Mouse (Mus musculus) kidney, postnatal 14 days (tissue): ENCODE measurements at regions not wholly inside any gene's neighbourhood (a gene's known extent, or its start where the extent isn't known, plus 50 kb on each side); places are given as distances from the start of the nearest gene placed in this dataset.

Experiments used
- DNase-seq: peaks from one replicate; pipeline ENCODE4 v3.0.0; 2022; ENCODE audit warnings: mixed read lengths

- no peak for DNase-seq
These were observed 56.7 kb upstream of the Rasgrp1 start for GRCm38 (mm10) chr2:117399487-117399886.

DNA sequence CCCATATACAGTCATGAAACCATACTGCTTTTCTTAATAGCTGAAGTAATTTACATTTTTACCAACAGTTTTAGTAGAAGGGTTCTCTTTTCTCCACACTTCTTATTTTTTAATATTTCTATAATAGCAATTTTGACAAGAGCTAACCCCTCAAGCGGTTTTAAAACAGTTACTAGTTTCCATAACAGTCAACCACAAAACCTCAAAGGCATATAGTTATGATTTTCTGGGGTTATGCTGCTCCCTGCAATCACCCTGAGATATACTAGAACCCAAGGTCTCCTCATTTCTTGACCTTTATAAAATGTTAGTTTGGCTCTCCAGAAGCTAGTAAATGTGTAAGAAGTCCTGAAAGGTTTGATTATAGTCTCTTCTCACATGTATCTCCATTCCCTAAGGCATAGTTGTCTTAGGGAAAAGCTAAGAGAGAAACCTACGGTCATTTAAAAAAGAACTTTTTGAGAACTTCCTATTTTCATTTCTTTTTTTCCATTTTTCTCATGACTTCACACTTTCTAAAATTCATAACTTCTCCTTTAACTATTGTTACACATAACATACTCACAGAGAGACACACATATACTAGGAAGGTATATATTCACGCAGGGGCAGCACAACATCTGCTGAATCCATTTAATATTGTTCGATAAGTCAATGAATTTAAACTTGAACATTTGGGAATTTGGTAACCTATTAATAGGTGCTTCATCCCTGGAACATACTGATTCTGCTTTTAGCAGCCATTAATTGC is 60.8 kb upstream of the Rasgrp1 start:
- no peak for DNase-seq

- no peak for DNase-seq
These were observed 62.7 kb upstream of the Rasgrp1 start for GRCm38 (mm10) chr2:117405453-117405852.

DNA sequence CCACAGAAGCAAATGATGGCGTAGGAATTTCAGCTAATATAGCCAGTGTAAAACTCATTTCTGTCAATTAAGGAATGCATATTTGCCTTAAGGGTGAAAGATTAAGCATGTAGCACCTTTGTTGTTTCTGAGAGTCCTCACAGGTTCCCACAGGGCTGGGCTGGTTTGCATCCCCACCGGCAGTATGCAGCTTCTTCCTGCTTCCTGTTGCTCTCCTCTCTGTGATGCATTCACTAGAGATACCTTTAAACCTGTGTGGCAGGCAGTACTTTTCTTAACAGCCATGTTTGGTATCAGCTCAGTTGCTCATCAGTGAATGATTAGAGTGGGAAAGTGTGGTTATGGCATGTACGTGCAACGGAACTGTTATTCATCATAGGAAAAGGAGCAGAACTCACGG is 65.4 kb upstream of the Rasgrp1 start:
- no peak for DNase-seq

DNA sequence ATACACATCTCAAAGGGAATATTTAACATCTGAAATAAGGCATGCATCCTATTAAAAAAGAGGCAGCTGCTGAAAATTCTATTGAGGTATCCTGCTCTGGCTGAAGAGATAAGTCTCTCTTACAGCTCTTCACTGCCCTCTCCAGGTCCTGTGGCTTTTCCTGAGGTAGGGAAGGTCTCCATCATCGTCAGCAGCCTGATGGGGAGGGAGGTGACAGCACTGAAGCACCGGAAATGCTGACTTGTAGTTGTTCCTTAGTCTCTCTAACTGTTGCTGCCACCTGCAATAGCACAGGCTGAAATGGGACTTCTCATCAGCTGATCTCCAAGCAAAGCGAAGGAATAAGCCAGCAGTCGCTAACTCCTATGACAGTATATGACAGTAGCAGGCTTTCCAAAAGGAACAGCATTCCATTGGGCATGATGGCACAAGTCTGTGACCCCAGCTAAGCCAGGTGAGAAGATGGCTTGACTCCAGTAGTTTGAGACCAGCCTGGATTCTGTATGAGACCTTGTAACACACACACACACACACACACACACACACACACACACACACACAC is 69.3 kb upstream of the Rasgrp1 start:
- peak; percentile 16 for DNase-seq

- DNase-seq = no peak
These were observed 74.6 kb upstream of the Rasgrp1 start for GRCm38 (mm10) chr2:117417229-117417970.

DNA sequence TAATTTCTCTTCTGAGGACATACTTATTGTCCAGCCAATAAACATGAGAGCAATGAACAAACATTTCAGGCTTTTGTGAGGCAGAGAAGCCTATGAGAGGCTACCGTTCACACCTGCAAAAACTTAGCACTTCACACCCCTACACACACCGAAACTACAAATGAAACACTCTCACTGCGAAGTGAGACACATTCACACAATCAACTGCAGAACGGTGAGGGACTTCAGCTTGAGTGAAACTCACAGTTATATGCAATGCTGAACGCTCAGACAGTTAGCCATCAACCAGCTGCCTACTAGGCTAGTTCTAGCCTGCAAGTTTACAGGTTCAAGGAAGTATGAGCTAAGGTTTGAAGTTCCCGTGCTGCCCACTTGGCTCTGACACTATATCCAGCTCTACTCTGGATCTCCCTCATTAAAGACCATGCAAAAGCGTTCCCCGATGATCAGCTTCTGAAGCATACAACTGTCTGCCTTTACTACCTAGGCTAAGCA is 75.4 kb upstream of the Rasgrp1 start:
- no peak for DNase-seq

DNA sequence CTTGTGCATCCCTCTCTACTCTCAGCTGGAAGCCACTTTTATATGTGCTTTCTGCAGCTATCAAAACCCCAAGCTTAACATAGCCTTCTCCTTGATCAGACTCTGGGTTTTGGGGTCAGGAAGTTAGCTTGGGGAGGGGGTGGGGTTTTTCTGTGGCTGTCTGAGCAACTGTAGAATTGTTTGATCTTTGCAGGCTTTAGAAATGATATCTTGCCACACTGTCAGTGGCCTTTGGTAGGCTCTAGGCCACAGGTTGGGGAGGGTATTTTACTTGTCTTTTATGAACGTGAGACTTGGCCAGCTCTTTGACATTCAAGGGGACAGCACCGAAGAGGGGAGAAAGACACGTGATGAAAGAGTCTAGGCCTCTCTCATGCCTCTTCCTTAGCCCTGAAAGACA is 75.9 kb upstream of the Rasgrp1 start:
- DNase-seq = no peak

GRCm38 (mm10) chr2:117421376-117421775 is 78.6 kb upstream of the Rasgrp1 start:
- DNase-seq = no peak

DNA sequence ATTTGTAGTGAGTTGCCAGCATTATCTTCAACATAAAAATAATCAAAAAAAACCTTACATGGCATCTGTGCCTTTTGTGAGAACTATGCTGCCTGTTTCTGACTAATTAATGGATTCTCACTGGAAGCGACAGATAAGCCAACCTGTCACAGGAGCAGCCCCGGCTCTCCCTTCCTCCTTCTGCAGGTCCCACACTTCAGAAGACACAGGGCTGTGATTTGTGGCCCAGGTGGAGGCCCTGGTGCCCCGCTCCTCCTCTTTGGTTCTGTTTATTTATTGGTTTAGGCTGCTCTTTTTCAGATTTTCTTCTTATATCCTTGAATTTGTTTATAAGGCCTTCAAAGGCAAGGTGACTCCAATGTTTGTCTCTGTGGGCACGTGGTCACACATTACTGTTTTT is 80.0 kb upstream of the Rasgrp1 start:
- DNase-seq = no peak

GRCm38 (mm10) chr2:117429205-117429604 is 86.4 kb upstream of the Rasgrp1 start:
- DNase-seq = no peak

DNA sequence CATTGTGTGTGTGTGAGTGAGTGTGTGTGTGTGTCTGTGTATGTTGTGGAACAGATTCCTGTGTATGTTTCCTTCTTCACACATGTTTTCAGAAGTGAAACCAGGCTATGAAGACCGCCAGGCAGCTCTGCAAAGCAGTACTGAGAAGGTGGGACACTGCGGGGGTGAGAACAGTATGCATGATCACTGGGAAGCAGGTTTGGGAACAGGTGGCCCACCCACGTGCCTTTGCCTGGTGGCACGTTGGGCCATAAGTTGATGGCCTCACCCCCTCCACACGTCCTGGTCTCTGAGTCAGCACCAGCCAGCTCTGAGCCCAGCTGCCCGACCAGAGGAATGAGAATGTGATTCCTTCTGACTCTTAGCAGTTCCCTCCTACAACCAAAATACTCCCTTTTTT is 89.2 kb upstream of the Rasgrp1 start:
- no peak for DNase-seq

DNA sequence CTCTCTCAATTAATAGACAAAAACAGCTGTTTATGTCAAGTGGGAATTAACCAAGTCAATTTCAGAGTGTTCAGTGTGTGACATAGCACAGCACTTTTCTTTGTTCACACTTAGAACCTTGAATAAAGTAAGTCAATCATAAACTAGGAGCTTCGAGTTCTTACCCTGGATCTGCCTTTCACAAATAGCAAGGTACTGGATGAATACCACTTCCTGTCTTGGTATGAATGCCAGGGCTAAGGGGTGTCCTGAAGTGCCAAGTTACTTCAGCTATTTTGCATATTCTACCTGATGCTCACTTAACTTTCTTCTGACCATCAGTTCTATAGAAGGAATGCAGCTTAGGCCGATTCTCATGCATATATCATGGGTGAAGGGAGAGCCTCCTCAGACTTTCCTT is 90.1 kb upstream of the Rasgrp1 start:
- DNase-seq = no peak

GRCm38 (mm10) chr2:117433482-117433881 is 90.7 kb upstream of the Rasgrp1 start:
- DNase-seq = no peak

GRCm38 (mm10) chr2:117438079-117438478 is 95.3 kb upstream of the Rasgrp1 start:
- no peak for DNase-seq

DNA sequence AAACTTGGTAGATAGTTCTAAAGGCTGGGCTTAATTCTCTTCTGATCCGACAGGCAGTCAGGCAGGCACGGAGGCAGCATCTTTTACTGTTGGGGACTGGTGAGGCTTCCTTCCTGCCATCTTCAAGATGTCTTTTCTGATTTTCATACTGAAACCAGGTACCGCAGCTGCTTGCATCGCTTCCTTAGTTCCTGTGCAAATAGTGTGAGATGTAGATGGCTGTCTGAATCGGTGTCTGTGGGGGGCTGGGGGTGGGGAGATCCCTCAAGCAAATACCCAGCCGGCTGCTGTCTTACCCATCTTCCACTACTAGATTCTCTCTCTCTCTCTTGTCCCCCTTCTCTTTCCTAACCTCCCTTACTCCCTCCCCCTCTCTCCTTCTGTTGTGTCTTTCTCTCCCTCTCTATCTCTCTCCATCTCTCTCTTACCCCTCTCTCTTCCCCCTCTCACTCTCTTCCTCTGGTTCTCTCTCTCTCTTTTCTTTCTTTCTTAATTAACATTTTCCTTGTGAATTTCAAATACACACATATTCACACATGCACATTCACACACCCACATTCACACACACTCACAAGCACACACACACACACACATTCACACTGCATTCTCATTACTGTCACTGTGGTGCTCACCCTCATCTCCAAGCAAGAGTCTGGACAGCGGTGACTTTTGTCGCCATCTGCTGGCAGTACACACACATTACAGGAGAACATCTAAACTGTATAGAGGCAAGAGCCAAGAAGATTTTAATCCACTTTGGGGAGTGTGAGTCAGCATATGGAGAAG is 96.0 kb upstream of the Rasgrp1 start:
- DNase-seq = peak; percentile 69

DNA sequence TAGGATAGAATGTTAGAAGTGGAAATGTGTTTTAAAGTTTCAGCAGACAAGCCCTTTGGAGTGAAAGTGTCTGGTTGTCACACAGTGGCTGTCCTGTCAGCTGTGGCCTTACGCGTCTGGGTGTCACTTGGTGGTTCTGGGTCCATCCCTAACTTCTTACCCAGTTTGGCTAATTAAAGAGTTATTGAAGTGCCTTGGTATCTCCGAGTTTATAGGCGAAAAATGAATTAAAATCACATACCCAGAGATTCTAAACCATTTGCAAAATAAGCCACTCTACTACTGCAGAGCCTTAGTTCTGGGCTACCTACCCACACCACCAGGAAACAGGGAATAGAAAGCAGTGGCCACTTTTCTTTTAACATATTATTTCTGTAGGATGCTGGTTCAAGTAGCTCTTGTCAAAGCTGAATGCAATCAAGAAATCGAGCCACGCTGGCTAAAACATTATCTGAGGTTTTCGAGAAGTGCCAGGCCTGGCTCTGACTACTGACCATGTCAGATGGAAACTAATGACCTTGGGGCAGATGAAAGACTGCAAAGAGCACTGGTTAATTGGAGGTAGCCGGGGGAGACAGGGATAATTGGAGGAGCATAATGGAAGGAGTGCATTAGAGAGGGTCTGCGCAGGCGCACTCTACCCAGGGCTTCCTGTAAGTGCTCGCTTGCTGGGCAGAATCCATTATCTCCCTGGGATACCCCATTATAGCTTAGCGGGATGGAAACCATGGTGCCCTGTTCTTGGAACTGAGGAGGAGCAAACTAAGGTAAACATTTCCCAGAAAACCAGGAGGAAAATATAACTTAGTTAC is 96.8 kb upstream of the Rasgrp1 start:
- no peak for DNase-seq

- DNase-seq = no peak
These were observed 98.0 kb upstream of the Rasgrp1 start for GRCm38 (mm10) chr2:117440801-117441281.

DNA sequence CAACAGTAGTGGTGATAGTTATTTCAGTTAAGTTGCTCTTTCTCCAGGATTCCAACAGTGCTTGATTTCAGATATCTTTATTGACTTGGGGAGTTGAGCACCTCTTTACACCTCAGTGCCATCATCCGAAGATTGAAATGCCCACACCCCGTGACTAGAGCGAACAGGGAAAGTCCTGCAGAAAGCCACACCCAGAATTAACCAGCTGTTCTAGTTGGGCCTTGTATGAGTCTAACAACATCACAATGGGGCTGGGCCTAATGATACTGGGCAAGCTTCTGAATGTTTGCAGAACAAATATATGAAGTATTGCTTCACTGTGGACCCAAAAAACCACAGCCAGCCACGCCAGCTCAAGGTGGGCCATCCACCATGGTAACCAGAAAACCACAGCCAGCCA is 100.1 kb upstream of the Rasgrp1 start:
- no peak for DNase-seq

GRCm38 (mm10) chr2:117444671-117445070 is 101.9 kb upstream of the Rasgrp1 start:
- peak; percentile 27 for DNase-seq

GRCm38 (mm10) chr2:117446876-117447275 is 104.1 kb upstream of the Rasgrp1 start:
- no peak for DNase-seq
